Mouse (Mus musculus): ENCODE data around the gene Fbn1. TPM values are rescaled to one million over a fixed set of nuclear protein-coding genes. Genes with fewer than 3 reads are reported as not detected.

Fbn1 gene
- polyA plus RNA-seq, 1 experiment from 2014 or later: 17.2 TPM

- H3K4me2 ChIP-seq (replicated peaks; ENCODE audit: low read depth): no peak overlapping the region
- 80% methylated on average over 7 of the region's 7 CpGs for WGBS
- peaks cover 10% of the 10 kb centered on the region; the same call in 1 of the 2 replicates for H3K36me3 ChIP-seq (ENCODE audit: control insufficient read depth, insufficient read depth, low read length)
- no peaks in the 10 kb centered on the region for H3K4me1 ChIP-seq (replicated peaks; ENCODE audit: control insufficient read depth, insufficient read depth)
- TF ChIP-seq EP300 (optimal IDR thresholded peaks at IDR 0.05) (no peak), CTCF (IDR thresholded peaks at IDR 0.05; ENCODE audit: low read depth) (no peak)
- H3K9ac ChIP-seq (ENCODE audit: low read length): no peak overlapping the region
- no peak overlapping the region for H3K4me3 ChIP-seq (ENCODE audit: low read depth, low read length)
- no peak for DNase-seq (ENCODE audit: low spot score)
- no peak for ATAC-seq (ENCODE audit: low FRiP score, low TSS enrichment)
- no peak overlapping the region for H3K27ac ChIP-seq (replicated peaks)
- H3K27me3 ChIP-seq (ENCODE audit: control insufficient read depth, insufficient read depth, low read length): no peaks in the 10 kb centered on the region
- no peaks in the 10 kb centered on the region for H3K9me3 ChIP-seq (ENCODE audit: control insufficient read depth, low read length)
Measured at GRCm38 (mm10) chr2:125331581-125331980, 176.2 kb downstream of the Fbn1 start.

GRCm38 (mm10) chr2:125330506-125330905 is 177.3 kb downstream of the Fbn1 start:
- 88% methylated on average over 10 of the region's 10 CpGs for WGBS
- DNase-seq (ENCODE audit: low spot score): no peak
- peaks cover 10% of the 10 kb centered on the region; the same call in 1 of the 2 replicates for H3K36me3 ChIP-seq (ENCODE audit: control insufficient read depth, insufficient read depth, low read length)
- no peak overlapping the region for H3K4me2 ChIP-seq (replicated peaks; ENCODE audit: low read depth)
- no peak overlapping the region for H3K27ac ChIP-seq (replicated peaks)
- H3K4me3 ChIP-seq (ENCODE audit: low read depth, low read length): no peak overlapping the region
- no peak overlapping the region for H3K9ac ChIP-seq (ENCODE audit: low read length)
- ATAC-seq (ENCODE audit: low FRiP score, low TSS enrichment): no peak
- H3K4me1 ChIP-seq (replicated peaks; ENCODE audit: control insufficient read depth, insufficient read depth): no peaks in the 10 kb centered on the region
- TF ChIP-seq CTCF (IDR thresholded peaks at IDR 0.05; ENCODE audit: low read depth): no peak
- TF ChIP-seq EP300 (optimal IDR thresholded peaks at IDR 0.05): no peak
- no peaks in the 10 kb centered on the region for H3K27me3 ChIP-seq (ENCODE audit: control insufficient read depth, insufficient read depth, low read length)
- H3K9me3 ChIP-seq (ENCODE audit: control insufficient read depth, low read length): no peaks in the 10 kb centered on the region

DNA sequence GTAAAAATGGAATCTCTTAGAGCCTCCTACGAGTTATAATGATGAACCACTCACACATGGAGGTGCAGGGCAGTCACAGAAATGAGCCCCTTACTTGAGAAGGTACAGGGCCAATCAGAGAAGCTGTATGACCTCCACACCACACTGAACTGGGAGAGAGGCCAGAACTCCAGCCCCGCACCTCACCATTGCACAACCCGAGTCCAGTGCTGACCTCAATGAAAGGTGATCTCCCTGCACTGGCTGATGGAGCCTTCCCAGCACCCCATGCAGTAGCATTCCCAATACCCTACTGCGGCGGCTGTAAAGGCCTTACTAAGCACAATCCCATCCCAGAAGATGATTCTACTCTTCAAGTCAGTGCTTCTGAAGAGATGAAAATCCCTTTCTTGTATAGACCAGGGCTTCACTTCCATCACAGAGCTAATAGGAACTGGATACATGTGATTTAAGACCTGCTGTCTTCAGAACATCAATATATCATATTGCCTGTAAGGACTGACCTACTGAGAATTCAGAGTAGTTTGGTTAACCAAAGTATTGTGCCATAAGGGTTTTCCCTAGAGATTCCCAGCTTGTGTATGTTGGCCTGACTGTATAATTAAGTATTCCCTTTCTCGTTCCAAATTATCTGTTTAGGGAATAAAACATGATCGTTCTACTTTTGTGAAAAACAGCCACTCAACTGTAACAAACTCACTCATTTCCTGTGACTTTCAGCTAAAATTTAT is 182.5 kb downstream of the Fbn1 start:
- Histone ChIP-seq H3K27me3 (ENCODE audit: control insufficient read depth, insufficient read depth, low read length) (no peaks in the 10 kb centered on the region), H3K9me3 (ENCODE audit: control insufficient read depth, low read length) (no peaks in the 10 kb centered on the region), H3K4me3 (ENCODE audit: low read depth, low read length) (no peak overlapping the region), H3K9ac (ENCODE audit: low read length) (no peak overlapping the region), H3K36me3 (ENCODE audit: control insufficient read depth, insufficient read depth, low read length) (no peaks in the 10 kb centered on the region), H3K4me2 (replicated peaks; ENCODE audit: low read depth) (no peak overlapping the region), H3K27ac (replicated peaks) (no peak overlapping the region), H3K4me1 (replicated peaks; ENCODE audit: control insufficient read depth, insufficient read depth) (no peaks in the 10 kb centered on the region)
- ATAC-seq (ENCODE audit: low FRiP score, low TSS enrichment): no peak
- WGBS: 72% methylated on average over 7 of the region's 7 CpGs
- TF ChIP-seq CTCF (IDR thresholded peaks at IDR 0.05; ENCODE audit: low read depth): no peak
- TF ChIP-seq EP300 (optimal IDR thresholded peaks at IDR 0.05): no peak
- DNase-seq (ENCODE audit: low spot score): no peak

- no peaks in the 10 kb centered on the region for H3K36me3 ChIP-seq (ENCODE audit: control insufficient read depth, insufficient read depth, low read length)
- H3K9me3 ChIP-seq (ENCODE audit: control insufficient read depth, low read length): no peaks in the 10 kb centered on the region
- H3K9ac ChIP-seq (ENCODE audit: low read length): no peak overlapping the region
- no peak overlapping the region for H3K4me2 ChIP-seq (replicated peaks; ENCODE audit: low read depth)
- 47% methylated on average over 5 of the region's 5 CpGs for WGBS
- H3K27ac ChIP-seq (replicated peaks): no peak overlapping the region
- H3K27me3 ChIP-seq (ENCODE audit: control insufficient read depth, insufficient read depth, low read length): no peaks in the 10 kb centered on the region
- no peak for ATAC-seq (ENCODE audit: low FRiP score, low TSS enrichment)
- DNase-seq (ENCODE audit: low spot score): no peak
- TF ChIP-seq EP300 (optimal IDR thresholded peaks at IDR 0.05): no peak
- no peak for TF ChIP-seq CTCF (IDR thresholded peaks at IDR 0.05; ENCODE audit: low read depth)
- H3K4me1 ChIP-seq (replicated peaks; ENCODE audit: control insufficient read depth, insufficient read depth): no peaks in the 10 kb centered on the region
- H3K4me3 ChIP-seq (ENCODE audit: low read depth, low read length): no peak overlapping the region
Measured at GRCm38 (mm10) chr2:125324455-125324854, 183.3 kb downstream of the Fbn1 start.

DNA sequence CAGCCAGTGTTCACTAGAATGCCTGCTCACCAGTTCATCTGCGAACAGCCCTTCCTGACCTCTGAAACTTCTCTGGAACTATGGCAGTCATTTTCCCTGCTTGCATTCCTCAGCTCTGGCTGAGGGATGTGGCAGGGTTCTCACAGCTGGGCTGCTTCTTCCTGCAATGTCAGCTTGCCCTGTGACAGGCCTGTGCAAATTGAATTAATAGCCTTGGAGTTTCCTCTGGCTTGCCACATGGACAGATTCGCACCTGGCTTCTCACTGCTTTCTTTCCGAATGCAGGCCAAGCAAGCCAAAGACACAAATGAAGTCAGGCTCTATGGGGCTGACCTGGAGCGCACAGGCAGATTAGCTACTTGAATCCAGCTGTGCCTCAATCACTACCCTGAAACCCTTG is 184.4 kb downstream of the Fbn1 start:
- Histone ChIP-seq H3K4me3 (ENCODE audit: low read depth, low read length) (no peak overlapping the region), H3K27me3 (ENCODE audit: control insufficient read depth, insufficient read depth, low read length) (no peaks in the 10 kb centered on the region), H3K9me3 (ENCODE audit: control insufficient read depth, low read length) (no peaks in the 10 kb centered on the region), H3K27ac (replicated peaks) (no peak overlapping the region), H3K4me2 (replicated peaks; ENCODE audit: low read depth) (no peak overlapping the region), H3K4me1 (replicated peaks; ENCODE audit: control insufficient read depth, insufficient read depth) (no peaks in the 10 kb centered on the region), H3K36me3 (ENCODE audit: control insufficient read depth, insufficient read depth, low read length) (no peaks in the 10 kb centered on the region), H3K9ac (ENCODE audit: low read length) (no peak overlapping the region)
- no peak for TF ChIP-seq EP300 (optimal IDR thresholded peaks at IDR 0.05)
- no peak for TF ChIP-seq CTCF (IDR thresholded peaks at IDR 0.05; ENCODE audit: low read depth)
- WGBS: 47% methylated on average over 4 of the region's 4 CpGs
- DNase-seq (ENCODE audit: low spot score): no peak
- no peak for ATAC-seq (ENCODE audit: low FRiP score, low TSS enrichment)

DNA sequence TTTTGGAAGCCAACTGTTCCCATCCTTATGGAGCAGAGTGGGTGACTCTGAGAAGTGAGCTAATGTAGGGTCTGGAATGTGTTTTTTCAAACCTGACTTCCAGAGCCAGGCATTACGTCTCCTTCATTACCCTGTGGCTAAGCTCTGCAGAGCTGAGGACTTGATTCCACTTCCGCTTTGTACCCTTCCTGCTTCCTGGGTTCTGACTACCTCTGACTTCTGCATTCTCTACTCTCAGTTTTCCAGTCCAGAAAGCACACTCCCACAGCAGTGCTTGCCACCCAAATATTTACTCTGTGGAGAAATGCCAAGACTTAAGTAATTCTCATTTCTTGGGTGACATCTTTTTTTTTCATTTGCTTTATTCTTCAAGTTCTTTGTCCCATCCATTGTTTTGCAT is 185.2 kb downstream of the Fbn1 start:
- Histone ChIP-seq H3K9ac (ENCODE audit: low read length) (no peak overlapping the region), H3K9me3 (ENCODE audit: control insufficient read depth, low read length) (no peaks in the 10 kb centered on the region), H3K36me3 (ENCODE audit: control insufficient read depth, insufficient read depth, low read length) (no peaks in the 10 kb centered on the region), H3K4me1 (replicated peaks; ENCODE audit: control insufficient read depth, insufficient read depth) (no peaks in the 10 kb centered on the region), H3K27ac (replicated peaks) (no peak overlapping the region), H3K27me3 (ENCODE audit: control insufficient read depth, insufficient read depth, low read length) (no peaks in the 10 kb centered on the region), H3K4me3 (ENCODE audit: low read depth, low read length) (no peak overlapping the region), H3K4me2 (replicated peaks; ENCODE audit: low read depth) (no peak overlapping the region)
- ATAC-seq (ENCODE audit: low FRiP score, low TSS enrichment) (no peak), DNase-seq (ENCODE audit: low spot score) (no peak)
- TF ChIP-seq EP300 (optimal IDR thresholded peaks at IDR 0.05) (no peak), CTCF (IDR thresholded peaks at IDR 0.05; ENCODE audit: low read depth) (no peak)
- 62% methylated on average over 2 of the region's 2 CpGs for WGBS

Data from stomach, postnatal 0 days (tissue).